8 mouse cellular contexts compared by ENCODE assay signal in the genomic region with DNA sequence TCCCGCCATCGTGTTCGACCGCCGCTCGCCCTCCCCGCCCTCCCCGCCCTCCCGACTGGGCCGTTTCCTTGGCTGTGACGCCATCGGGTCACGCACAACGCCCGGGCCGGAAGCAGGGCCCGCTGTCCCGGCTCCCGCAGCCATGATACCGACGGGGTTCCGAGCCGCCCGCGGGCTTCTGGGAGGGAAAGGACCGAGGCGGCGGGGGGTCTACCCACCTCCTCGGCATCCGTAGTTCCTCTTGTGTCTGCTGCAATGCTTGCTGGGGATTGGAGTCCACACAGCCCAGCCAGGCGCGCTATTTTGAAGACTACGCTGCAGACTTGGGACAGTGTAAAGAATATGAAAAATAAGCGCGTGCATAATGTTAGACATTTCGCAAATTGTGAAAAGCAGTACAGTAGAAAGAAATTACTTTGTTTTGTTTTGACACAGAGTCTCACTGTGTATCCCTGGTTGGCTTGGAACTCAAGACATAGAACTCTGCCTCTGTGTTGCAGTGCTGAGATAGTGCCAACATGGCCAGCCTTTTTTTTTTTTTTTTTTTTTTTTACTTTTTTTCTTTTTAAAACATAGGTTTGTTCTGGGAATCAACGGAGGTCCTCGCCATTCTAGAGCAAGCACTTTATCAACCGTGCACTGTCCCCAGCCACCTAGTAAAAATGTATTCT. TPM values are rescaled to one million over a fixed set of nuclear protein-coding genes. Genes with fewer than 3 reads are reported as not detected.
A peak's percentile ranks its signal among the peaks of the same experiment; 100 is the strongest.
DNase-seq lines count a peak whose midpoint lies in the region; ATAC-seq and TF ChIP-seq lines count a peak whose summit lies in the region.

Terf2 (minus strand) TSS at position 182 of the 671 bp plus-strand sequence.

- H3K9me3 ChIP-seq in hindbrain, postnatal 0 days (ENCODE audit: low read length): no peaks in the 10 kb centered on the region

- peaks cover 1% of the 10 kb centered on the region; the same call in 1 of the 2 replicates for H3K4me1 ChIP-seq in cortical plate, adult 2 months (ENCODE audit: control insufficient read depth, insufficient read depth, low read length)
- peaks cover 3% of the 10 kb centered on the region; the same call in 1 of the 2 replicates for H3K4me1 ChIP-seq in hindbrain, postnatal 0 days (ENCODE audit: insufficient read depth, low read length)

- ATAC-seq in hindbrain, postnatal 0 days: peak; percentile 97

- H3K4me2 ChIP-seq in hindbrain, postnatal 0 days (ENCODE audit: low read depth, low read length): peak within 1 kb of the TSS; percentile 66

- no peak for TF ChIP-seq CTCF in cortical plate, adult 2 months (IDR thresholded peaks at IDR 0.05; ENCODE audit: extremely low read depth, insufficient read depth, low read length)
- no peak for TF ChIP-seq CTCF in hindbrain, postnatal 0 days (IDR thresholded peaks at IDR 0.05; ENCODE audit: low read depth)
- TF ChIP-seq CTCF in left cerebral cortex, adult 2 months (IDR thresholded peaks at IDR 0.05): no peak

- H3K27ac ChIP-seq in cortical plate, adult 2 months (ENCODE audit: insufficient read depth, low read length): peak within 1 kb of the TSS; percentile 47
- H3K27ac ChIP-seq in hindbrain, postnatal 0 days: peak within 1 kb of the TSS; percentile 93
- H3K27ac ChIP-seq in left cerebral cortex, adult 2 months: peak within 1 kb of the TSS; percentile 92
- H3K27ac ChIP-seq in macrophage: peak within 1 kb of the TSS; percentile 72

- 3% methylated on average over 39 of the region's 39 CpGs for WGBS in hindbrain, postnatal 0 days
- 6% methylated on average over 30 of the region's 39 CpGs for WGBS in macrophage (ENCODE audit: missing documents)

- peak; percentile 89 for DNase-seq in adipocyte (ENCODE audit: low spot score)
- peak; percentile 91 to 93 for DNase-seq in gastrocnemius, adult 8-10 months (ENCODE audit: low spot score in 2 of 2)
- DNase-seq in hindbrain, postnatal 0 days (ENCODE audit: low spot score): peak; percentile 97
- peak; percentile 94 to 95 for DNase-seq in left cerebral cortex, adult 2 months (ENCODE audit: extremely low spot score in 1 of 2, low spot score in 2 of 2)
- peak; percentile 90 for DNase-seq in retina, postnatal 7 days (ENCODE audit: low read depth, low spot score)
- DNase-seq in urinary bladder, adult 2 months (ENCODE audit: low spot score): peak; percentile 86

- H3K36me3 ChIP-seq in hindbrain, postnatal 0 days (ENCODE audit: insufficient read depth, low read length): no peaks in the 10 kb centered on the region; the same call in 1 of the 2 replicates
- peaks cover 6% of the 10 kb centered on the region; the same call in 1 of the 2 replicates for H3K36me3 ChIP-seq in macrophage (ENCODE audit: inconsistent target)

- intact Hi-C loops in left cerebral cortex, adult 2 months (cut with DNase I): loop anchor here (10.0 kb wide), 1 partner anchor 478 kb away; no protein-coding TSS in a partner anchor

- peaks cover 42% of the 10 kb centered on the region for H3K79me2 ChIP-seq in macrophage (ENCODE audit: inconsistent target)

- no peak for TF ChIP-seq POLR2A in cortical plate, adult 2 months (IDR thresholded peaks at IDR 0.05; ENCODE audit: extremely low read depth, insufficient read depth, low read length)

- H3K4me3 ChIP-seq in cortical plate, adult 2 months (ENCODE audit: insufficient read depth, low read length): peak within 1 kb of the TSS; percentile 69
- H3K4me3 ChIP-seq in hindbrain, postnatal 0 days (ENCODE audit: low read length): peak within 1 kb of the TSS; percentile 77
- H3K4me3 ChIP-seq in left cerebral cortex, adult 2 months: peak within 1 kb of the TSS; percentile 81
- H3K4me3 ChIP-seq in macrophage (ENCODE audit: inconsistent target): peak within 1 kb of the TSS; percentile 82

- H3K9ac ChIP-seq in hindbrain, postnatal 0 days (replicated peaks; ENCODE audit: low read length): peak within 1 kb of the TSS; percentile 75

- H3K27me3 ChIP-seq in hindbrain, postnatal 0 days (ENCODE audit: insufficient read depth, low read length): no peaks in the 10 kb centered on the region

RNA-seq across cellular contexts. Expression of gene Terf2, which starts in this region (rescaled TPM):
- polyA plus RNA-seq in cortical plate, adult 2 months (2012; rRNA removed): 32.8 and 33.3 TPM in 2 replicates
- total RNA-seq in gastrocnemius, adult 8-10 months (2022): 10 to 100 TPM; 13.1 to 17.6 (median 14.7) TPM
- 15.5 TPM in 2 replicates for total RNA-seq in hindbrain, postnatal 0 days (2014; rRNA removed)
- 22.9 and 23.2 TPM in 2 replicates for polyA plus RNA-seq in hindbrain, postnatal 0 days (2015; fragmentation: Nextera tagmentation; extraction: Ambion mirVana)
- 10 to 100 TPM; 39.1 to 39.2 TPM for total RNA-seq in left cerebral cortex, adult 2 months (2021)
- 10 to 100 TPM; 25.2 to 94.7 (median 54.3) TPM for total RNA-seq in macrophage (2018; cell fraction: chromatin; rRNA removed)
- total RNA-seq in macrophage (2018; cell fraction: cytosol; rRNA removed): 10 to 100 TPM in 23 of 26 experiments, 1 to 10 TPM in 3; 9.3 to 21.1 (median 15.1) TPM
- total RNA-seq in macrophage (2018; cell fraction: nucleus; rRNA removed): 10 to 100 TPM; 18.0 to 56.8 (median 28.8) TPM
- 14.2 to 26.8 TPM (median 18.9 TPM) in 3 replicates for polyA plus RNA-seq in macrophage (2018)
- polyA plus RNA-seq in urinary bladder, adult 2 months (2012; rRNA removed): 18.5 and 22.1 TPM in 2 replicates

Comparison
In these comparisons a context has a peak if more than half of its experiments do, and no peak if none do; other contexts are left out.
1. Peak in every context shown above with its lines: DNase-seq, ATAC-seq, H3K4me3 ChIP-seq and H3K27ac ChIP-seq.